Mouse (Mus musculus) small intestine, adult 2 months (tissue): Measurements from ENCODE around the gene Pigz. TPM values are rescaled to one million over a fixed set of nuclear protein-coding genes. Genes with fewer than 3 reads are reported as not detected.
"Not testable (repeated sequence)": the region's sequence is repeated elsewhere in the genome, so short reads cannot be mapped to it uniquely, and the experiment has no call there.

Experiments
- H3K27ac ChIP-seq: fragments of 200-500 bp; 2 replicates; pipeline ENCODE4 v1.5.1; 2012; ENCODE audit warnings: low read depth, low read length, control low read depth, inconsistent platforms; ENCODE audit not compliant: insufficient read depth
- H3K27me3 ChIP-seq: fragments of 200-500 bp; 2 replicates; pipeline ENCODE4 v1.6.1; 2012; ENCODE audit warnings: mild to moderate bottlenecking, moderate library complexity, low read length, inconsistent platforms; ENCODE audit not compliant: control insufficient read depth, insufficient read depth
- H3K36me3 ChIP-seq: fragments of 200-500 bp; 2 replicates; pipeline ENCODE4 v1.6.1; 2012; ENCODE audit warnings: mild to moderate bottlenecking, low read length, control low read depth, inconsistent platforms; ENCODE audit not compliant: control insufficient read depth, insufficient read depth
- H3K4me1 ChIP-seq: fragments of 200-500 bp; 2 replicates; pipeline ENCODE4 v1.6.1; 2012; ENCODE audit warnings: low read length, inconsistent platforms, mixed read lengths; ENCODE audit not compliant: control insufficient read depth, insufficient read depth, insufficient read length
- H3K4me3 ChIP-seq: fragments of 200-500 bp; 2 replicates; pipeline ENCODE4 v1.5.1; 2012; ENCODE audit warnings: low read depth, mild to moderate bottlenecking, control low read depth, inconsistent platforms, low read length, moderate library complexity
- CTCF ChIP-seq: fragments of 200-500 bp; IDR thresholded peaks from 2 replicates; pipeline ENCODE4 v1.5.1; 2012; ENCODE audit warnings: low read depth, mild to moderate bottlenecking, control low read depth, inconsistent platforms, low read length, moderate library complexity, mixed read lengths; ENCODE audit not compliant: insufficient replicate concordance, insufficient read length; ENCODE audit errors: extremely low read depth
- POLR2A ChIP-seq: fragments of 200-500 bp; IDR thresholded peaks from 2 replicates; pipeline ENCODE4 v1.6.1; 2012; ENCODE audit warnings: low read depth, mild to moderate bottlenecking, control low read depth, inconsistent platforms, low read length, moderate library complexity
- WGBS: fragments of 180-500 bp; shearing (Covaris S2); methylation state at CpG from one replicate; pipeline ENCODE4 v1.1.7; 2018; 5-methylcytosine and 5-hydroxymethylcytosine counted together
- polyA plus RNA-seq: library from polyadenylated mRNA; depleted of rRNA; stranded (reverse); fragments of >200 nt; gene quantifications from 2 replicates; pipeline ENCODE4 v1.2.3, GENCODE M21; 2012

Pigz gene
- polyA plus RNA-seq, 1 experiment, result 1.6 TPM

DNA sequence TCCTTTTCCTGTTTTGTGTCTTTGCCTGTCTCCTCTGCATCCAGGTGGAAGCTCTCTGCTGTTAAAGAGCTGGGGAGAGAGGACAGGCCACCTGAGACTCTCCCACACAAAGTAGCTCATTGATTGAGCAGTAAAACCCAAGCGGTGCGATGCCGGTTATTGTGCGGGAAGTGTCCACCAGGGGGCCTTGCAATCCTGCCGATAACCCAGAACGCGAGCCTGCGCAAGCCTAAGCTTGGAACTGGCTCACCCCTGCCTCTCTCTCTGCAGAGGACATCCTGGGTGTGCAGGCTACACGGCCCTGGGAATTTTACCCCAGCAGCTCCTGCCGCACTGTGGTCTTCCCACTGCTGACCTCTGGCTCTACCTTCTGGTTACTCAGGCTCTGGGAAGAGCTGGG, 10.3 kb downstream of the Pigz start:
- WGBS, result 5% methylated on average over 10 of the region's 10 CpGs
- H3K4me1 ChIP-seq, result peaks cover 6% of the 10 kb centered on the region
- TF ChIP-seq POLR2A (no peak), CTCF (peak; percentile 74)
- H3K36me3 ChIP-seq, result no peaks in the 10 kb centered on the region
- no peak overlapping the region for H3K27ac ChIP-seq
- no peak overlapping the region for H3K4me3 ChIP-seq
- no peaks in the 10 kb centered on the region for H3K27me3 ChIP-seq

DNA sequence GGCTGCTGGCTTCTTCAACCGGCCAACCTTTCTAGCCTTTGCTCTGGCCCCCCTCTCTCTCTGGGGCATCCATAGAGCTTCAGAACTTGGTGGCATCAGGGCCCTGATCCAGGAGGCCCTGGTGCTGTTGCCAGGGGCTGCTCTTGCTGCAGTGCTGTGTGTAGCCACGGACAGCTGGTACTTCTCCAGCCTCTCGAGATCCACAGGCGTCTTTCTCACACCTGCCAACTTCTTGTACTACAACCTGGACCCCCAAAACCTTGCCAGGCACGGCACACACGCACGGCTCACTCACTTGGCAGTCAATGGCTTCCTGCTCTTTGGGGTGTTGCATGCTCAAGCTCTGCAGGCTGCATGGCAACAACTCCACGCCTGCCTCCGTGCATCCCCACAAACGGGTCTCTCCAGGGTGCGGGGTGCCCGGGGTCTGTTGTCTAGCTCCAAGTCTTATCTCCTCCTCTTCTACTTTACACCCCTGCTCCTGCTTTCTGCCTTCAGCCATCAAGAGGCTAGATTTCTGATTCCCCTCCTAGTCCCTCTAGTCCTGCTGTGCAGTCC, 11.1 kb downstream of the Pigz start:
- no peaks in the 10 kb centered on the region for H3K36me3 ChIP-seq
- H3K4me1 ChIP-seq, result peaks cover 6% of the 10 kb centered on the region
- WGBS, result 93% methylated on average over 12 of the region's 12 CpGs
- H3K27ac ChIP-seq, result no peak overlapping the region
- TF ChIP-seq POLR2A, result no peak
- no peak for TF ChIP-seq CTCF
- no peaks in the 10 kb centered on the region for H3K27me3 ChIP-seq
- H3K4me3 ChIP-seq, result no peak overlapping the region

DNA sequence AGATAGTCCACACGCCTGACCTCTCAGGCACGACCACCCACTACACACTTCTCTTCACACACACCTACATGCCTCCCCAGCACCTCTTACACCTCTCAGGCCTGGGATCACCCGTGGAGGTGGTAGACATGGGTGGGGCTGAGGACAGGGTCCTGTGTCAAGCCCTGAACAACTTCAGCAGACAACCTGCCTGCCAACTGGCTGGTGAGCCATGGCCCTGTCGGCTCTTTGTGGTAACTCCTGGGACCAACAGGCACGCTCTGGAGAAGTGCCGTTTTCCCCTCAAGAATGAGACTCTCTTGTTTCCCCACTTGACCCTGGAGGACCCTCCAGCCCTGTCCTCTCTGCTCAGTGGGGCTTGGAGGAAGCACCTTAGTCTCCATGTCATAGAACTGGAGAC, 11.7 kb downstream of the Pigz start:
- Histone ChIP-seq H3K27ac (no peak overlapping the region), H3K4me1 (peaks cover 6% of the 10 kb centered on the region), H3K4me3 (no peak overlapping the region), H3K36me3 (no peaks in the 10 kb centered on the region), H3K27me3 (no peaks in the 10 kb centered on the region)
- no peak for TF ChIP-seq CTCF
- no peak for TF ChIP-seq POLR2A
- WGBS, result 82% methylated on average over 6 of the region's 6 CpGs

DNA sequence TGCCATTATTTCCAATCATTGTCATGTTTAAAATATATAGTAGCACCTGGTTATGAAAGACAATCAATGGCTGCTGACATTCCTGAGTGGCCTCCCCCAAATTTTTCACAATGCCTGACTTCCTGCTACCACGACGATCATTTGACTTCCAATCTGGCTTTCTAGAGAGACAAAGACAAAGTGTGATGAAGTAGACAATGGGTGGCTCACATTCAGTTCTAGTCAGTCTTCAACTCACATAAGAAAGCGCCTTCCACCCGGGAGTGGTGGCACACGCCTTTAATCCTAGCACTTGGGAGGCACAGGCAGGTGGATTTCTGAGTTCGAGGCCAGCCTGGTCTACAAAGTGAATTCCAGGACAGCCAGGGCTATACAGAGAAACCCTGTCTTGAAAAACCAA, 12.3 kb downstream of the Pigz start:
- 78% methylated on average over 6 of the region's 6 CpGs for WGBS

DNA sequence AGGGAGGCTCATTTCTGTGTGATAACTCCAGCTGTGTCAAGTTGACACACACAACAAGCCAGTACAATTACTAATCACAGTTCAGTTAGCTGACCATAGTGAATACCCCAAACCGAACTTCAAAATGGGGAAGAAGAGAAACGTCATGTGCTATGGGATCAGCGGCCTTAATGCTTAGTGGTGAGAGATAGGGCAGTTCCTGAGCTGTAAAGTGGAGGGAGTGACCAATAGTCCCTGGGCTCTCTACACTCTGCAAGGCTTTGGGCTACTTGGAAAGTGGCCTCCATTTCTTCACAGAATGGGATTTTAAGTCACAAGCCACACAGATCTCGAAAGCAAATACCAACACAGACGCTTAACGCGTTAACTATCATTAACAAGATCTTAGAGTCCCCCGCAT, 13.7 kb downstream of the Pigz start:
- peaks cover 1% of the 10 kb centered on the region; the same call in 1 of the 2 replicates for H3K36me3 ChIP-seq
- TF ChIP-seq CTCF (no peak), POLR2A (no peak)
- H3K27ac ChIP-seq, result no peak overlapping the region
- H3K27me3 ChIP-seq, result no peaks in the 10 kb centered on the region
- H3K4me3 ChIP-seq, result peak overlapping the region; percentile 78; the same call in 1 of the 2 replicates
- 11% methylated on average over 8 of the region's 8 CpGs for WGBS
- peaks cover 6% of the 10 kb centered on the region for H3K4me1 ChIP-seq

More for the DNA sequence above, 12.3 kb downstream of the Pigz start:
- not testable (repeated sequence) for H3K27me3 ChIP-seq, H3K27ac ChIP-seq, H3K4me1 ChIP-seq, H3K4me3 ChIP-seq, H3K36me3 ChIP-seq

DNA sequence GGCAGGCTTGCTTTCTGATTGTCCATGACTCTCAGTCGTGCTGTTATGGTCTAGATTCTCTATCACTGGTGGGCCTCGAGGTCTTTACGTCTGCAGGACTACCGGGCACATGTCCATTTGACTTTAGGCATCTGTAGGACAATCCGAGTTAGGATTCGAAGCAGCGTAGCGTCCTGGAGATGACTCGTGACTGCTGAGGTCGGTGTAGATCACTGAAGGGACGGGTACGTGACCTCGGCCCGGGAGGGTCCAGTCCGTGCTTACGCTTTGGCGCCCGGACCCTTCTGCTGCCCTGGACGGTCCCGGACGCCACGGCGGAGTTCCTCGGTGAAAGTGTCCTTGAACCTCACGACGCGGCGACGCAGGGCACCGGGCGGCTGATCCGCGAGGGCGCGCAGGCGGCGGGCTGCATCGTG, 14.3 kb downstream of the Pigz start:
- TF ChIP-seq POLR2A (no peak), CTCF (no peak)
- under 1% methylated on average over 38 of the region's 38 CpGs for WGBS
- peak overlapping the region; percentile 78 for H3K27ac ChIP-seq
- H3K36me3 ChIP-seq, result peaks cover 1% of the 10 kb centered on the region; the same call in 1 of the 2 replicates
- peak overlapping the region; percentile 78 for H3K4me3 ChIP-seq
- no peaks in the 10 kb centered on the region for H3K27me3 ChIP-seq
- H3K4me1 ChIP-seq, result peaks cover 6% of the 10 kb centered on the region

DNA sequence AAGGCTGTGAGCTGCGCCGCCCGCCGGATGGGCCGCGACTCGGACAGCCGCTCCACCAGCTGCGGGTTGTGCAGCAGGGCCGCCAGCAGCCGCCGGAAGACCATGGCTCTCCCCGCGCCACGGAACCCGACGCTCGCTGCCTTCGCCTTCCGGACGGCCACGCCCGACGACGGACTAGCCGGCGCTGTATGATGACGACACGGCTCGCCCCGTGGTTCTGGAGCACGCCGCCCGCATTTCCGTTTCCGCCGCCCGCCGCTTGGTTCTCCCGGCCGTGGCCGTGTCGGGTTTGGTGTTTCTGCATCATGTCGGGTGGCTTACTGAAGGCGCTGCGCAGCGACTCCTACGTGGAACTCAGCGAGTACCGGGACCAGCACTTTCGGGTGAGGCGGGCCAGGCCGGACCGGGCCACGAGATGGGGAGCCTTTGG, 14.7 kb downstream of the Pigz start, which contains the start of the genes 0610012G03Rik and Ncbp2:
Gene 0610012G03Rik (minus strand): TSS at position 150 of the 430 bp plus-strand sequence.
Gene Ncbp2 (plus strand): TSS at position 169 of the 430 bp plus-strand sequence.
- TF ChIP-seq POLR2A (peak; percentile 76), CTCF (no peak)
- Histone ChIP-seq H3K4me1 (peaks cover 6% of the 10 kb centered on the region), H3K27me3 (no peaks in the 10 kb centered on the region), H3K27ac (peak within 1 kb of the TSS; percentile 78), H3K36me3 (peaks cover 1% of the 10 kb centered on the region; the same call in 1 of the 2 replicates), H3K4me3 (peak within 1 kb of the TSS; percentile 78)
- under 1% methylated on average over 54 of the region's 55 CpGs for WGBS
